Mouse (Mus musculus): ENCODE data around the gene 4931417E11Rik. TPM values are rescaled to one million over a fixed set of nuclear protein-coding genes. Genes with fewer than 3 reads are reported as not detected.

Gene 4931417E11Rik
- total RNA-seq (2021) = not detected
- long read RNA-seq, experiment 1 = 0 reads
- long read RNA-seq, experiment 2 = 0 reads

GRCm38 (mm10) chr6:73469567-73469966 lies at the start of gene 4931417E11Rik:
TSS of gene 4931417E11Rik (minus strand) at chr6:73469667.
- DNase-seq = no peak

GRCm38 (mm10) chr6:73517818-73518396 lies 48.4 kb upstream of the 4931417E11Rik start:
- DNase-seq = peak; percentile 67 to 77

- DNase-seq = peak in 1 of 2 experiments; percentile 5
Observed at GRCm38 (mm10) chr6:73512907-73513306, 43.4 kb upstream of the 4931417E11Rik start.

- DNase-seq = peak in 1 of 2 experiments; percentile 65
Observed at GRCm38 (mm10) chr6:73499631-73500030, 30.2 kb upstream of the 4931417E11Rik start.

DNA sequence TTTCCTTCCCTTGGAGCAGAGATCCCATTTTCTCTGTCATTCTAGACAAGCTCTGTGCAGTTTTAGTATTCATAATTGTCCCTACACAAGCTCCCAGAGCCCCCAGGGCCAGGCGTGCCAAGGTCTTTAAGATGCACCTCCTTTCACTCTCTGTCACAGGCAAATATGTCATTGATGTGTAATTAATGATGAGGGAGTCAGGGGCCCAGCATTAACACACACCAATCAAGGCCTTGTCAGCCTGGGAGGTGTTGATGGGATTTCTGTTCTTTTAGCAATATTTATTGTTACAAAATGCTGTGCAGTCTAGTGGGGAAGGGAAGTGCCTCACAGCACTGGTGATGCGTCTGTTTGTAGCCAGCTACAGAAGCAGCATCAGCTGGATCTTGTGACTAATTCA lies 27.9 kb upstream of the 4931417E11Rik start:
- no peak for DNase-seq

GRCm38 (mm10) chr6:73490524-73490923 lies 21.1 kb upstream of the 4931417E11Rik start:
- DNase-seq = no peak

DNA sequence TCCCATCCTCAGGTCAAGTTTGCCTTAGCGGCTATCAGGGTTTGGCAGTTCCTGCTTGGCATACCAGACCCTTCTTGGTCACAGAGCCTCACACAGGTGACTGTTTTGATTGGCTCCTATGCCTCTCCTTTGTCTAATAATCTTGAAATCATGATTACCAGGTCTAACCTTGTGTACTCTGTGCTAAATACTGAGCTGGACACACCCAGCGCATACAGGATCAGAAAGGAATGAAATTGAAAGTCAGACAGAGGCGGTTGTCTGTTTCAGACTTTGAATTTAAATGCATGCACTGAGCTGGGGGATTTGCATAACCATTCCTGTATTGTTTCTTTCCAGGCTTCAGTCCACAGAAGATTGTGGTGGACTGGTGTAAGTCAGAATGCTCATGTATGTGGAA lies 16.1 kb upstream of the 4931417E11Rik start:
- DNase-seq = no peak

- DNase-seq = no peak
Observed at GRCm38 (mm10) chr6:73466084-73466483, 3.4 kb downstream of the 4931417E11Rik start.

- DNase-seq = no peak
Observed at GRCm38 (mm10) chr6:73462543-73462942, 6.9 kb downstream of the 4931417E11Rik start.

- no peak for DNase-seq
Observed at GRCm38 (mm10) chr6:73433912-73434311, 35.6 kb downstream of the 4931417E11Rik start.

DNA sequence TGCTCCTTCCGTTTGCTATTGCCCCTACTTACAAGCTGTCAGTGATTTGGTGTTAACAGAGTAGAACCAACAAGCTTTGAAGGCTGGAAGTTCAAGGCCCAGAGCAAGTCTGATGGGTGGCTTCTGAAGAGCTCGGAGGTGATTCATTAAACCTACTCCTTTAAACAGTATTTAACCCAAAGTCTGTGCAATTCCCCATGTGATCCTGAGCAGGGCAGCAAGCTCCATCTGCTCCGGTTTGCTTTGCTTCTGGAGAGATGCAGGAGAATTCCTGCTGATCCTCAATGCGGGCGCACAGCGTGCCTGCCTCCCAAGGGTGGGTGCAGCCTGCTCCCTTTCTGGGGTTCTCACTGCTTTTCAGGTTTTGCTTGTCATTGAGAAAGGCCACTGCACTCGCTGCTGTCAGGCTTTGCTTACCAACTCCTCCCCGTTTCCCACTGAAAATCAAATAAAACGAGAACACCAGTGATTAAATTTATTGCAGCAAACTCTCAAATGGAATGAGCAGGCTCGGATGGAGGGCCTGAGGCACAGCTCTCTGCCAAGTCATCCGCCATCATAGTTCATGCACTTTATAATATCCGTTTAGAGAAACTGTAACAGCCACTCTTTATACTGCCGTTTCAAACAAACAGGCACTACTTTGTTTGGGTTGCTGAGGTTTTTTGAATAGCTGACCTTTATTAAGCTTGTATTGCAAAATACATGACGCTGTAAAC lies 40.7 kb downstream of the 4931417E11Rik start:
- peak in 1 of 2 experiments; percentile 1 for DNase-seq

DNA sequence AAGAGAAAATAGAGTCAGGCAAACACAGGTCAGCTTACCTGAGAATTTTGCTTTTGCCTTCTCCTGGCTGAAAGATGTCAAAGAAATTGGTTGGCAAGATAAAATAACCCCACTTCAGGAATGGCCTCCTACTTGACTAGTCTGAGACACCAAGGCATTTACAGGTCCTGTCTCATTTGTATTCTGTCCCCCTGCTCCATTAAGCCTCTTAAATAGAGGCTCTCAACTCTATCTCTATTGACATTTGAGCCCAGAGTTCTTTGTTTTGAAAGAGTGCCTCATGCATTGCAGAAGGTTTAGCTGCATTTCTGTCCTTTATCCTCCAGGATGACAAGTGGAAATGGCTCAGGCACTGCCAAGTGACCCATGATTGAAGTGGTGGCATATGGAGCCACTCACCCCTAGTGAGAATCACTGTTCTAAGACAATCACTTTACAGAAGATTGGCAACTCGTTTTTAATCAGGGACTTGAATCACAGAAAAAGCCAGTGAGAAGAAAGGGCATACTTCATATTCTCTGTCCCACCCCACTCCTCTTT lies 42.1 kb downstream of the 4931417E11Rik start:
- DNase-seq = no peak

Other genes with a start within 250 kb of the 4931417E11Rik start
- gene Dnah6, start 248.0 kb downstream of the 4931417E11Rik start, total RNA-seq (2021) = under 1 TPM; 0.03 to 0.07 TPM
- gene Suclg1, start 221.3 kb downstream of the 4931417E11Rik start, total RNA-seq (2021) = 100 to 1,000 TPM; 335 to 349 TPM